Mouse (Mus musculus) kidney, embryonic 16.5 days (tissue): ENCODE measurements around the gene Trp53. TPM values are rescaled to one million over a fixed set of nuclear protein-coding genes. Genes with fewer than 3 reads are reported as not detected.
"Not testable (repeated sequence)": the region's sequence is repeated elsewhere in the genome, so short reads cannot be mapped to it uniquely, and the experiment has no call there.

Experiments used
- ATAC-seq: fragments of 200-750 bp; cut with Nextera tagmentation; 2 replicates; pipeline ENCODE4 v1.8.0; 2017; ENCODE audit warnings: moderate TSS enrichment; ENCODE audit not compliant: low FRiP score, low TSS enrichment
- H3K27ac ChIP-seq: fragments of 300-500 bp; sonication (generic); 2 replicates; pipeline ENCODE4 v1.5.1; 2014; ENCODE audit warnings: low read length
- H3K27me3 ChIP-seq: fragments of 300-500 bp; sonication (generic); 2 replicates; pipeline ENCODE4 v1.6.1; 2014; ENCODE audit warnings: low read length, control low read depth, mixed read lengths; ENCODE audit not compliant: insufficient read depth
- H3K36me3 ChIP-seq: fragments of 300-500 bp; sonication (generic); 2 replicates; pipeline ENCODE4 v1.6.1; 2014; ENCODE audit warnings: low read length, control low read depth, mixed read lengths; ENCODE audit not compliant: insufficient read depth
- H3K4me1 ChIP-seq: fragments of 300-500 bp; sonication (generic); 2 replicates; pipeline ENCODE4 v1.6.1; 2014; ENCODE audit warnings: low read length, control low read depth, mixed read lengths; ENCODE audit not compliant: insufficient read depth
- H3K4me2 ChIP-seq: fragments of 300-500 bp; sonication (generic); replicated peaks from 2 replicates; pipeline ENCODE4 v1.6.1; 2014; ENCODE audit warnings: low read depth, low read length
- H3K4me3 ChIP-seq: fragments of 300-500 bp; sonication (generic); 2 replicates; pipeline ENCODE4 v1.5.1; 2014; ENCODE audit warnings: mild to moderate bottlenecking, low read length
- H3K9ac ChIP-seq: fragments of 300-500 bp; sonication (generic); replicated peaks from 2 replicates; pipeline ENCODE4 v1.6.1; 2014; ENCODE audit warnings: low read length
- H3K9me3 ChIP-seq: fragments of 300-500 bp; sonication (generic); 2 replicates; pipeline ENCODE4 v1.6.1; 2016; ENCODE audit warnings: low read length, control low read depth
- WGBS: fragments of 180-500 bp; shearing (Covaris S2); extraction: QIAGEN DNeasy Blood & Tissue Kit; methylation state at CpG from one replicate; pipeline ENCODE4 v1.1.7; 2014; 5-methylcytosine and 5-hydroxymethylcytosine counted together
- polyA plus RNA-seq: library from polyadenylated mRNA; unstranded; fragments of >200 nt; fragmentation: Nextera tagmentation; extraction: Ambion mirVana; gene quantifications from 2 replicates; pipeline ENCODE4 v1.2.1, GENCODE M21; 2015

Gene Trp53
- polyA plus RNA-seq, 1 experiment from 2014 or later = 191 TPM

- Histone ChIP-seq H3K27me3 (no peaks in the 10 kb centered on the region), H3K36me3 (no peaks in the 10 kb centered on the region), H3K4me3 (no peak overlapping the region), H3K4me2 (no peak overlapping the region), H3K9me3 (no peaks in the 10 kb centered on the region), H3K4me1 (peaks cover 9% of the 10 kb centered on the region; the same call in 1 of the 2 replicates), H3K27ac (no peak overlapping the region), H3K9ac (no peak overlapping the region)
- 78% methylated on average over 7 of the region's 7 CpGs for WGBS
- ATAC-seq = no peak
These were observed 40.4 kb downstream of the Trp53 start for GRCm38 (mm10) chr11:69620394-69621081.

DNA sequence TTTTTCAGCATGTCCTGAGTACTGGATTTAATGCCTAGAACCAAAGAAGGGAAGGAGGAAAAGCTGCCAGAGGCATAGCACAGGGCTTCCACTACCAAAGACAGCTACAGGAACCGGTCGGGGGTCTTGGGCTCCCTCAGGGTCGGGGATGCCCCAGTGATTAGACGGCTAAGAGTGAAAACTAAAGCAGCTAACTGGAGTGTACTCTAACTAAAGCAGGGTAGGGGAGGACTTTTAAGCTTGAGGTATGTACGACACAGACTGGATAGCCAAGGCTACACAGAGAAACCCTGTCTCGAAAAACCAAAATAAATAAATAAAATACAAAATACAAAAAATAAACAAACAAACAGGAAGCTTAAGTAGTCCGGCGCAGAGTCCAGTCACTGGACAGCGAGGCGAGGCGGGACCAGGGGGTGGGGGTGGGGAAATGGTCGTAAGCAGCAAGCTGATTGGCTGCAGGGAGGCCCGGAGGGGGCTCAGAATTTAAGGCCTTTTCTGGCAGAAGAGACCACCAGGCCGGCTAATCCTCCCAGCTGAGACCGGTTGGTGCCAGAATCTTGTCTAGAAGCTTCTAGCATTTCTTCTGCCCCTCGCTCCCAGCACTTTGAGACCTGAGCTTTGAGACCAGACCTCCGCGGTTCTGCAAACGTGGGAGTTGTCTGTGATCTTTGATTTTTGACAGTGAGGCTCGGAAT is 41.6 kb downstream of the Trp53 start, which contains the start of gene Sat2:
Gene Sat2 (plus strand): TSS at position 454 of the 698 bp plus-strand sequence.
- H3K4me1 ChIP-seq = peaks cover 9% of the 10 kb centered on the region; the same call in 1 of the 2 replicates
- H3K27me3 ChIP-seq = no peaks in the 10 kb centered on the region
- under 1% methylated on average over 20 of the region's 20 CpGs for WGBS
- H3K36me3 ChIP-seq = no peaks in the 10 kb centered on the region
- ATAC-seq = peak; percentile 84
- peak within 1 kb of the TSS; percentile 79 for H3K4me2 ChIP-seq
- peak within 1 kb of the TSS; percentile 79 for H3K27ac ChIP-seq
- peak within 1 kb of the TSS; percentile 79 for H3K9ac ChIP-seq
- no peaks in the 10 kb centered on the region for H3K9me3 ChIP-seq
- peak within 1 kb of the TSS; percentile 67 for H3K4me3 ChIP-seq

DNA sequence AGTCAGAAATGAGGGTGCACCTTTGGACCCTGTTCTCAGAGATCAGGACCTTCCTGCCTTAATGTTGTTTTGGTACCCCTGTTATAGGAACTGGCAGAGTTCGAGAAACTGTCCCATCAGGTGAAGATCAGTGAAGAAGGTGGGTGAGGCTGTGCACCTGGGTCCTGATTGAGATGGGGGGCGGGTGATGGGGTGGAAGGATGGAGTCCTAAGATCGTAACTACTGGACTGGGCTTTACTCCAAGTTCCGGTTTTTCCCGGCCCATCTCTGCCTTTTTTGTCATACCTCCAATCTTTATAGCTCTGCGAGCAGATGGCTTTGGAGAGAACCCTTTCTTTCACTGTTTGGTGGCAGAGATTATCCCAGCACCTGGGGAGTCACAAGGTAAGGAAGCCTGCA is 42.2 kb downstream of the Trp53 start:
- H3K4me3 ChIP-seq = peak overlapping the region; percentile 67
- no peaks in the 10 kb centered on the region for H3K36me3 ChIP-seq
- H3K4me1 ChIP-seq = peaks cover 9% of the 10 kb centered on the region; the same call in 1 of the 2 replicates
- peak overlapping the region; percentile 79 for H3K9ac ChIP-seq
- WGBS = 31% methylated on average over 6 of the region's 6 CpGs
- no peaks in the 10 kb centered on the region for H3K9me3 ChIP-seq
- H3K27me3 ChIP-seq = no peaks in the 10 kb centered on the region
- 0 out of 2 replicates have a peak, but pooled peaks have one; percentile 1 for ATAC-seq
- peak overlapping the region; percentile 79 for H3K27ac ChIP-seq
- H3K4me2 ChIP-seq = peak overlapping the region; percentile 79

DNA sequence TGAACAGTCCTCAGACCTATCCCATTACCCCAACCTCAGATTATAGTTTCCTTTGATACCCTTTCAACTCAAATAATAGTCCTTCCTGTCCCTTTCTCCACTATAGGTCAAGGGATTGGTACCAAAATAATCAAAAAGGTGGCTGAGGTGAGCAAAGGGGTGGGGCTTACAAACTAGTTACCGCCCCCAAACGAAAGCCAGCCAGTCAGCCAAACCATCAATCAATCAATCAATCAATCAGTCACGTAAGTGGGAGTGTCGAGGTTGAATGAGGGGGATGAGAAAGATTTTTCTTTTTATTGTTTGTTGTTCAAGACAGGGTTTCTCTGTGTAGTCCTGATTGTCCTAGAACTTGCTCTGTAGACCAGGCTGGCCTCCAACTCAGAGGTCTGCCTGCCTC is 42.8 kb downstream of the Trp53 start:
- Histone ChIP-seq H3K27me3 (no peaks in the 10 kb centered on the region), H3K9me3 (no peaks in the 10 kb centered on the region), H3K27ac (no peak overlapping the region), H3K4me1 (peaks cover 9% of the 10 kb centered on the region; the same call in 1 of the 2 replicates), H3K4me3 (no peak overlapping the region), H3K4me2 (peak overlapping the region; percentile 79), H3K36me3 (no peaks in the 10 kb centered on the region), H3K9ac (no peak overlapping the region)
- 62% methylated on average over 4 of the region's 4 CpGs for WGBS
- no peak for ATAC-seq

DNA sequence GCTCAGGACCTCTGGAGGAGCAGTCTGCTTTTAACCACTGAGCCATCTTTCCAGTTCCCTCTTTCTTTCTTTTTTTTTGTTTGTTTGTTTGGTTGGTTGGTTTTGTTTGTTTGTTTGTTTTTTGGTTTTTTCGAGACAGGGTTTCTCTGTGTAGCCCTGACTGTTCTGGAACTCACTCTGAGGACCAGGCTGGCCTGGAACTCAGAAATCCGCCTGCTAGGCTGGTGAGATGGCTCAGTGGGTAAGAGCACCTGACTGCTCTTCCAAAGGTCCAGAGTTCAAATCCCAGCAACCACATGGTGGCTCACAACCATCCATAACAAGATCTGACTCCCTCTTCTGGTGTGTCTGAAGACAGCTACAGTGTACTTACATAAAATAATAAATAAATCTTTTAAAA is 44.2 kb downstream of the Trp53 start:
- H3K4me3 ChIP-seq, H3K4me2 ChIP-seq, H3K9ac ChIP-seq, H3K27me3 ChIP-seq, H3K36me3 ChIP-seq, ATAC-seq, H3K4me1 ChIP-seq, H3K27ac ChIP-seq, H3K9me3 ChIP-seq: not testable (repeated sequence)
- 84% methylated on average over 2 of the region's 2 CpGs for WGBS

DNA sequence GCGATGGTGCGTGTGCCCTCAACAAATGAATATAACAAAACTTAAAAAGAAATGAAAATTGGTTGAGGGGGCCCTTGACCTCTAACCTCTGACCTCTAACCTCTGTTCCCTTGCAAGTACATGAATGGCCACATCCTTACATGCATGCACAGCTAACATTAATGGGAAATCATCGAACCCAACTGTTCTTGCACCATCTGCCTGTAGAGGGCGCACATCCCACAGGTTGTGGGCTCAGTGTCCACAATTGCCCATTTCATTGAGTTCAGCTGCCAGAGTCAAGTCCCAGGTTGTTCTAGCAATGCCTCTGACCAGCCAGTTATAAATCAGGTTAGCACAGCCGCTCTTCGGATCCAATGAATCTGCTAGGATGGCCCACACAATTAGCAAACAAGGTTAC is 48.1 kb downstream of the Trp53 start:
- H3K27me3 ChIP-seq = no peaks in the 10 kb centered on the region
- no peaks in the 10 kb centered on the region for H3K36me3 ChIP-seq
- no peak for ATAC-seq
- H3K4me2 ChIP-seq = no peak overlapping the region
- H3K27ac ChIP-seq = no peak overlapping the region
- WGBS = 32% methylated on average over 6 of the region's 6 CpGs
- no peak overlapping the region for H3K4me3 ChIP-seq
- H3K9me3 ChIP-seq = no peaks in the 10 kb centered on the region
- H3K9ac ChIP-seq = no peak overlapping the region
- peaks cover 5% of the 10 kb centered on the region; the same call in 1 of the 2 replicates for H3K4me1 ChIP-seq

DNA sequence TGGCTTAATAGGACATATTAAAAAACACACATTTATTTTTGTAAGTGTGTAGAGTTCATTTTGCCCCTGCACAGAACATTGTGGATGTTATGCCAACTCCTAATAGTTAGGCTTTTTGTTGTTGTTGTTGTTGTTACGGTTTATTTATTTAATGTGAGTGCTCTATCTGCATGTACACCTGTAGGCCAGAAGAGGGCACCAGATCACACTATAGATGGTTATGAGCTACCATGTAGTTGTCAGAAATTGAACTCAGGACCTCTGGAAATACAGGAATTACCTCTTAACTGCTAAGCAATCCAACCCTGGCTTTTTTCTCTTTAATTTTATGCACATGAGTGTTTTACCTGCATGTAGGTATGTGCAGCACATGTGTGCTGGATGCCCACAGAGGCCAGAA is 49.6 kb downstream of the Trp53 start:
- Histone ChIP-seq H3K27ac (no peak overlapping the region), H3K9me3 (no peaks in the 10 kb centered on the region), H3K4me2 (no peak overlapping the region), H3K4me3 (no peak overlapping the region), H3K9ac (no peak overlapping the region), H3K36me3 (no peaks in the 10 kb centered on the region), H3K27me3 (no peaks in the 10 kb centered on the region), H3K4me1 (peaks cover 17% of the 10 kb centered on the region)
- ATAC-seq = no peak
- 59% methylated on average over 1 of the region's 1 CpGs for WGBS

DNA sequence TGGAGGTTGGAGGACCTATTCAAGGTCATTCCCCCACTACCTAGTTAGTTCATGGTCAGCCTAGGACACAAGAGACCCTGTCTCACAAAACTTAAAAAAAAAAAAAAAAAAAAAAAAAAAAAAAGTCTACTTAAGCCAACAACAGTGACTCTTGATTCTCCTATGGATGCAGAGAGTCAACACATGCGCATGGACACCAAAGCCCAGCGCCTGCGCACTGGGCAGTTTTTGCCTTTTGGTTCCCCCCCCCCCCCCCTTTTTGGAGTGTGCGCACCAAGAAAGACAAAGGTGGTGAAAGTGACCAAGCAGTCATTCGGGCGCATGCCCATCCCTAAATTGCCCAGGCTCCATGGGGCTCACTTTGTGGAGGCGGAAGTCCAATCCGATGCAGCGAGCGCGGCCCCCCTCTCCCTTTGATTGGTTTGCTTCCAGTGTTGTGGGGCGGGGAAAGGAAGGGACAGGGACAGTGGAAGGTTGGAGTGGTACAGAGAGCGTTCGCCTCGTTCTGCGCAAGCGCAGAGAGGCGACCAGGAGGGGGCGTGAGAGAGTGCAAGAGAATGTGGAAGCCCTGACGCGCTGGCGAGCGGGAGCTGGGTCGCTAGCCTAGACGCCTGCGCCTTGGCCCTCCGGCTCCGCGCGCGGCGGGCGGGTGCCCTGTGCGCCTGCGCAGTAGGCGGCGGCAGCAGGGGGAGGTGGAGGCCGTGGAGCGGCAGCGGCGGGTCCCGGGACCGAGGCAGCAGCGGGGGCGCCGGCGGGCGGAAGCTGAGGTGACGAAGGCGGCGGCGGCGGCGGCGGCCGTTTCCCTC is 52.3 kb downstream of the Trp53 start, which contains the start of gene Fxr2:
Gene Fxr2 (plus strand): TSS at position 707 of the 806 bp plus-strand sequence.
- H3K27ac ChIP-seq = peak within 1 kb of the TSS; percentile 96
- H3K4me3 ChIP-seq = peak within 1 kb of the TSS; percentile 96
- 0% methylated on average over 56 of the region's 56 CpGs for WGBS
- ATAC-seq = peak; percentile 99
- H3K4me2 ChIP-seq = peak within 1 kb of the TSS; percentile 84
- H3K9me3 ChIP-seq = no peaks in the 10 kb centered on the region
- H3K27me3 ChIP-seq = no peaks in the 10 kb centered on the region
- no peaks in the 10 kb centered on the region for H3K36me3 ChIP-seq
- peak within 1 kb of the TSS; percentile 99 for H3K9ac ChIP-seq
- peaks cover 26% of the 10 kb centered on the region for H3K4me1 ChIP-seq

DNA sequence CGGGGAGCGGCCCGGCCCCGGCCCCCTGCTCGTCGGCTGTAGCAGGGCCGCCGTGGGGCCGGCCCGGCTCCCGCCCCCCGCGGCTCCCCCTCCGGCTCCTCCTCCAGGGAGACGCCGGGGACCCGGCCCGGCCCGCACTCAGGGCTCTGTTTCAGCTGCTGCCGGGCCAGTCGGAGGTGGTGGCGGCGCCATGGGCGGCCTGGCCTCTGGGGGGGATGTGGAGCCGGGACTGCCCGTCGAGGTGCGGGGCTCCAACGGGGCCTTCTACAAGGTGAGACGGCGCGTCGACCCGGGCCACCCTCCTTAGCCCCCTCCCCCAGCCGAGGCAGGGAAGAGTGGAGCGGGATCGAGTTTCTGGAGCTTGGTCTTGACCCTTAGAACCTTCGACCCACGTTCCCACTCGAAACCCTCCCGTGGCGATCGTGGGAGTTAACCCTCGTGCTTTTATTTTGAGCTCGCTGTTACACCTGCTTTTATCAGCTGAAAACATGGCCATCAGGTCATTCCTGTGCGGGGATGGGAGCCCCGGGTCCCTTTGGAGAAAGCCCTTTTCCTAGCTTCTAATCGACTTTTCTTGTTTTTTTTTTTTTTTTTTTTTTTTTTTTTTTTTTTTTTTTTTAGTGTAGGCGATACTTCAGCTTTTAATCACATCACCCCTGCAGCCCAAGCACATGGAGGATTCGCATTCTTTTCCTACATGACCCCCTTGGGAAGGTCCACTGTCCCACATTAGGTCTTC is 53.1 kb downstream of the Trp53 start:
- Histone ChIP-seq H3K27me3 (no peaks in the 10 kb centered on the region), H3K27ac (peak overlapping the region; percentile 96), H3K4me2 (peak overlapping the region; percentile 84), H3K4me3 (peak overlapping the region; percentile 96), H3K9me3 (no peaks in the 10 kb centered on the region), H3K36me3 (peaks cover 3% of the 10 kb centered on the region; the same call in 1 of the 2 replicates), H3K4me1 (peaks cover 26% of the 10 kb centered on the region), H3K9ac (peak overlapping the region; percentile 99)
- WGBS = under 1% methylated on average over 43 of the region's 50 CpGs
- peak; percentile 69 for ATAC-seq
